Mouse (Mus musculus) splenic B cell, adult 2 months (primary cell): ENCODE results near the gene Pltp.
A peak's percentile ranks its signal among the peaks of the same experiment; 100 is the strongest.
"Not testable (repeated sequence)": the region's sequence is repeated elsewhere in the genome, so short reads cannot be mapped to it uniquely, and the experiment has no call there.

Source experiments
- DNase-seq: peaks from one replicate; pipeline ENCODE4 v3.0.0-alpha.2; 2011; ENCODE audit warnings: low read depth, low spot score
- H3K27me3 ChIP-seq: 2 replicates; pipeline ENCODE4 v1.6.1; 2012; ENCODE audit warnings: mild to moderate bottlenecking, low read length, moderate library complexity, mixed read lengths; ENCODE audit not compliant: control insufficient read depth, poor library complexity, insufficient read depth, severe bottlenecking
- H3K36me3 ChIP-seq: 2 replicates; pipeline ENCODE4 v1.6.1; 2012; ENCODE audit warnings: mild to moderate bottlenecking, low read length, moderate library complexity, mixed read lengths; ENCODE audit not compliant: control insufficient read depth, poor library complexity, insufficient read depth, severe bottlenecking

The Pltp gene

GRCm38 (mm10) chr2:164890411-164891049, 33.0 kb upstream of the Pltp start:
- DNase-seq = no peak
- no peaks in the 10 kb centered on the region for H3K27me3 ChIP-seq
- H3K36me3 ChIP-seq = peaks cover 29% of the 10 kb centered on the region

GRCm38 (mm10) chr2:164889960-164890359, 32.4 kb upstream of the Pltp start:
- H3K36me3 ChIP-seq = peaks cover 32% of the 10 kb centered on the region
- DNase-seq = no peak
- H3K27me3 ChIP-seq = no peaks in the 10 kb centered on the region

GRCm38 (mm10) chr2:164888996-164889395, 31.5 kb upstream of the Pltp start:
- Histone ChIP-seq H3K36me3 (peaks cover 29% of the 10 kb centered on the region), H3K27me3 (no peaks in the 10 kb centered on the region)
- no peak for DNase-seq

GRCm38 (mm10) chr2:164886617-164887016, 29.1 kb upstream of the Pltp start:
- no peaks in the 10 kb centered on the region for H3K27me3 ChIP-seq
- H3K36me3 ChIP-seq = peaks cover 22% of the 10 kb centered on the region
- DNase-seq = no peak

GRCm38 (mm10) chr2:164885788-164886187, 28.3 kb upstream of the Pltp start:
- peaks cover 15% of the 10 kb centered on the region for H3K36me3 ChIP-seq
- no peaks in the 10 kb centered on the region for H3K27me3 ChIP-seq
- no peak for DNase-seq

- Histone ChIP-seq H3K27me3 (no peaks in the 10 kb centered on the region), H3K36me3 (peaks cover 9% of the 10 kb centered on the region)
- peak; percentile 66 for DNase-seq
These were observed 25.1 kb upstream of the Pltp start for GRCm38 (mm10) chr2:164882619-164883018.

- Histone ChIP-seq H3K36me3 (peaks cover 3% of the 10 kb centered on the region; the same call in 1 of the 2 replicates), H3K27me3 (no peaks in the 10 kb centered on the region)
- DNase-seq = peak; percentile 98
These were observed 22.2 kb upstream of the Pltp start for GRCm38 (mm10) chr2:164879568-164880277.

- no peaks in the 10 kb centered on the region for H3K27me3 ChIP-seq
- peaks cover 3% of the 10 kb centered on the region; the same call in 1 of the 2 replicates for H3K36me3 ChIP-seq
- DNase-seq = peak; percentile 95
These were observed 21.7 kb upstream of the Pltp start, which contains the start of gene Pcif1 for GRCm38 (mm10) chr2:164879228-164879567. Gene Pcif1 (plus strand): TSS chr2:164879304.

- peaks cover 3% of the 10 kb centered on the region; the same call in 1 of the 2 replicates for H3K36me3 ChIP-seq
- H3K27me3 ChIP-seq = no peaks in the 10 kb centered on the region
- DNase-seq = peak; percentile 67
These were observed 21.2 kb upstream of the Pltp start for GRCm38 (mm10) chr2:164878509-164879227.

GRCm38 (mm10) chr2:164877376-164878215, 20.1 kb upstream of the Pltp start:
- H3K36me3 ChIP-seq, DNase-seq, H3K27me3 ChIP-seq: not testable (repeated sequence)

- not testable (repeated sequence) for H3K36me3 ChIP-seq, H3K27me3 ChIP-seq, DNase-seq
These were observed 18.1 kb upstream of the Pltp start for GRCm38 (mm10) chr2:164875648-164876047.

GRCm38 (mm10) chr2:164874239-164874769, 16.8 kb upstream of the Pltp start:
- Histone ChIP-seq H3K27me3 (no peaks in the 10 kb centered on the region), H3K36me3 (peaks cover 3% of the 10 kb centered on the region; the same call in 1 of the 2 replicates)
- no peak for DNase-seq

- no peak for DNase-seq
- Histone ChIP-seq H3K36me3 (peaks cover 3% of the 10 kb centered on the region; the same call in 1 of the 2 replicates), H3K27me3 (no peaks in the 10 kb centered on the region)
These were observed 16.1 kb upstream of the Pltp start for GRCm38 (mm10) chr2:164873621-164874020.

GRCm38 (mm10) chr2:164871602-164872303, 14.2 kb upstream of the Pltp start:
- Histone ChIP-seq H3K36me3 (no peaks in the 10 kb centered on the region), H3K27me3 (no peaks in the 10 kb centered on the region)
- DNase-seq = no peak
